Mouse (Mus musculus) MEL (cell line): ENCODE results near the gene Dusp13. TPM values are rescaled to one million over a fixed set of nuclear protein-coding genes. Genes with fewer than 3 reads are reported as not detected.
A peak's percentile ranks its signal among the peaks of the same experiment; 100 is the strongest.

Experiments
- DNase-seq: peaks from one replicate; pipeline ENCODE4 v3.0.0; 2011; ENCODE audit warnings: low read depth, low spot score
- H3K27ac ChIP-seq: 2 replicates; pipeline ENCODE4 v1.5.1; 2012; ENCODE audit warnings: low read depth, mild to moderate bottlenecking, control low read depth, low read length, moderate library complexity; ENCODE audit not compliant: control insufficient read depth
- H3K27me3 ChIP-seq, 2 experiments: fragments of 150-350 bp in 1 of 2; sonication (generic) in 1 of 2; 2 replicates each; pipeline ENCODE4 v1.6.1; 2012; ENCODE audit warnings: low read length in 2 of 2, mild to moderate bottlenecking in 2 of 2, improper control_type of control experiment in 1 of 2, moderate library complexity in 1 of 2; ENCODE audit not compliant: insufficient read depth in 2 of 2, control insufficient read depth in 1 of 2
- H3K36me3 ChIP-seq, 2 experiments: 2 replicates each; pipeline ENCODE4 v1.6.1; 2012 to 2014; ENCODE audit warnings: low read length in 2 of 2, improper control_type of control experiment in 1 of 2, inconsistent platforms in 1 of 2, mild to moderate bottlenecking in 1 of 2; ENCODE audit not compliant: insufficient read depth in 2 of 2, control insufficient read depth in 1 of 2
- H3K4me1 ChIP-seq, 2 experiments: fragments of 150-350 bp in 1 of 2; sonication (generic) in 1 of 2; 2 replicates each; pipeline ENCODE4 v1.6.1; 2012; ENCODE audit warnings: low read length in 2 of 2, improper control_type of control experiment in 1 of 2, mild to moderate bottlenecking in 1 of 2; ENCODE audit not compliant: insufficient read depth in 2 of 2, control insufficient read depth in 1 of 2
- H3K4me3 ChIP-seq, 2 experiments: fragments of 150-350 bp in 1 of 2; sonication (generic) in 1 of 2; 2 replicates each; pipeline ENCODE4 v1.5.1; 2012; ENCODE audit warnings: low read depth in 2 of 2, low read length in 2 of 2, mild to moderate bottlenecking in 2 of 2, moderate library complexity in 2 of 2, control low read depth in 1 of 2, improper control_type of control experiment in 1 of 2; ENCODE audit not compliant: control insufficient read depth in 1 of 2, insufficient read depth in 1 of 2
- H3K79me2 ChIP-seq: 2 replicates; pipeline ENCODE4 v1.6.1; 2012; ENCODE audit warnings: mild to moderate bottlenecking, low read length, moderate library complexity; ENCODE audit not compliant: control insufficient read depth, poor library complexity, insufficient read depth
- H3K9ac ChIP-seq: 2 replicates; pipeline ENCODE4 v1.6.1; 2012; ENCODE audit warnings: low read depth, mild to moderate bottlenecking, control low read depth, low read length, moderate library complexity; ENCODE audit not compliant: control insufficient read depth, poor library complexity, severe bottlenecking
- H3K9me3 ChIP-seq: fragments of 150-350 bp; sonication (generic); replicated peaks from 2 replicates; pipeline ENCODE4 v1.6.1; 2012; ENCODE audit warnings: mild to moderate bottlenecking, low read length, improper control_type of control experiment, moderate library complexity; ENCODE audit not compliant: insufficient read depth
- BHLHE40 ChIP-seq: IDR thresholded peaks from 2 replicates; pipeline ENCODE4 v1.6.1; 2012; ENCODE audit warnings: low read depth, mild to moderate bottlenecking, inconsistent platforms, low read length, improper control_type of control experiment, borderline replicate concordance
- CHD1 ChIP-seq: IDR thresholded peaks from 2 replicates; pipeline ENCODE4 v1.6.1; 2012; ENCODE audit warnings: low read depth, mild to moderate bottlenecking, inconsistent platforms, low read length, improper control_type of control experiment
- E2F4 ChIP-seq: IDR thresholded peaks from 2 replicates; pipeline ENCODE4 v1.6.1; 2011; ENCODE audit warnings: low read depth, low read length, improper control_type of control experiment, borderline replicate concordance
- ELF1 ChIP-seq: IDR thresholded peaks from 2 replicates; pipeline ENCODE4 v1.6.1; 2014; ENCODE audit warnings: low read depth, mild to moderate bottlenecking, inconsistent platforms, low read length, improper control_type of control experiment, moderate library complexity
- EP300 ChIP-seq, 2 experiments: IDR thresholded peaks; 2 replicates each; pipeline ENCODE4 v1.6.1; 2011; ENCODE audit warnings: improper control_type of control experiment in 2 of 2, low read length in 2 of 2, low read depth in 1 of 2, mild to moderate bottlenecking in 1 of 2
- ETS1 ChIP-seq: IDR thresholded peaks from 2 replicates; pipeline ENCODE4 v1.6.1; 2012; ENCODE audit warnings: low read depth, mild to moderate bottlenecking, inconsistent platforms, low read length, improper control_type of control experiment, moderate library complexity
- GABPA ChIP-seq: IDR thresholded peaks from 2 replicates; pipeline ENCODE4 v1.6.1; 2012; ENCODE audit warnings: low read depth, mild to moderate bottlenecking, inconsistent platforms, low read length, improper control_type of control experiment, moderate library complexity
- GATA1 ChIP-seq: IDR thresholded peaks from 2 replicates; pipeline ENCODE4 v1.6.1; 2011; ENCODE audit warnings: low read depth, low read length, improper control_type of control experiment
- HCFC1 ChIP-seq: IDR thresholded peaks from 2 replicates; pipeline ENCODE4 v1.6.1; 2012; ENCODE audit warnings: low read depth, mild to moderate bottlenecking, inconsistent platforms, low read length, improper control_type of control experiment, moderate library complexity
- JUND ChIP-seq: IDR thresholded peaks from 2 replicates; pipeline ENCODE4 v1.6.1; 2011; ENCODE audit warnings: low read depth, mild to moderate bottlenecking, improper control_type of control experiment, low read length
- KAT2A ChIP-seq: conservative IDR thresholded peaks from 2 replicates; pipeline ENCODE4 v1.6.1; 2012; ENCODE audit warnings: low read depth, low read length, improper control_type of control experiment, inconsistent platforms
- MAX ChIP-seq: IDR thresholded peaks from 2 replicates; pipeline ENCODE4 v1.6.1; 2011; ENCODE audit warnings: low read length, improper control_type of control experiment
- MAZ ChIP-seq: IDR thresholded peaks from 2 replicates; pipeline ENCODE4 v1.6.1; 2012; ENCODE audit warnings: low read depth, mild to moderate bottlenecking, inconsistent platforms, low read length, improper control_type of control experiment
- MYB ChIP-seq: IDR thresholded peaks from 2 replicates; pipeline ENCODE4 v1.6.1; 2011; ENCODE audit warnings: mild to moderate bottlenecking, low read depth, low read length, improper control_type of control experiment
- MYC ChIP-seq: IDR thresholded peaks from 2 replicates; pipeline ENCODE4 v1.6.1; 2011; ENCODE audit warnings: low read depth, mild to moderate bottlenecking, low read length, improper control_type of control experiment, moderate library complexity
- NELFE ChIP-seq: IDR thresholded peaks from 2 replicates; pipeline ENCODE4 v1.6.1; 2011; ENCODE audit warnings: low read depth, low read length, improper control_type of control experiment
- POLR2A ChIP-seq, 2 experiments: IDR thresholded peaks; 2 replicates each; pipeline ENCODE4 v1.6.1; 2011 to 2012; ENCODE audit warnings: low read length in 2 of 2, mild to moderate bottlenecking in 2 of 2, control low read depth in 1 of 2, improper control_type of control experiment in 1 of 2, low read depth in 1 of 2, moderate library complexity in 1 of 2; ENCODE audit not compliant: control insufficient read depth in 1 of 2, insufficient read depth in 1 of 2, poor library complexity in 1 of 2
- POLR2AphosphoS2 ChIP-seq: IDR thresholded peaks from 2 replicates; pipeline ENCODE4 v1.6.1; 2011; ENCODE audit warnings: low read length, improper control_type of control experiment
- POLR2AphosphoS5 ChIP-seq: IDR thresholded peaks from 2 replicates; pipeline ENCODE4 v1.6.1; 2012; ENCODE audit warnings: low read depth, borderline replicate concordance, mild to moderate bottlenecking, inconsistent platforms, low read length, moderate library complexity, mixed read lengths
- SIN3A ChIP-seq: IDR thresholded peaks from 2 replicates; pipeline ENCODE4 v1.6.1; 2012; ENCODE audit warnings: low read length, improper control_type of control experiment, inconsistent platforms
- SMC3 ChIP-seq: IDR thresholded peaks from 2 replicates; pipeline ENCODE4 v1.6.1; 2011; ENCODE audit warnings: low read depth, low read length, improper control_type of control experiment
- TAL1 ChIP-seq: IDR thresholded peaks from 2 replicates; pipeline ENCODE4 v1.6.1; 2012; ENCODE audit warnings: mild to moderate bottlenecking, inconsistent platforms, low read length, moderate library complexity, mixed read lengths
- TBP ChIP-seq: IDR thresholded peaks from 2 replicates; pipeline ENCODE4 v1.8.0; 2011; ENCODE audit warnings: low read depth, low read length, improper control_type of control experiment
- TCF12 ChIP-seq: IDR thresholded peaks from 2 replicates; pipeline ENCODE4 v1.6.1; 2014; ENCODE audit warnings: low read depth, mild to moderate bottlenecking, inconsistent platforms, low read length, improper control_type of control experiment, moderate library complexity
- UBTF ChIP-seq: IDR thresholded peaks from 2 replicates; pipeline ENCODE4 v1.6.1; 2012; ENCODE audit warnings: low read depth, mild to moderate bottlenecking, inconsistent platforms, low read length, improper control_type of control experiment, moderate library complexity, borderline replicate concordance; ENCODE audit not compliant: insufficient read depth
- USF1 ChIP-seq: IDR thresholded peaks from 2 replicates; pipeline ENCODE4 v1.6.1; 2014; ENCODE audit warnings: low read depth, mild to moderate bottlenecking, inconsistent platforms, low read length, improper control_type of control experiment, moderate library complexity
- ZC3H11A ChIP-seq: IDR thresholded peaks from 2 replicates; pipeline ENCODE4 v1.6.1; 2012; ENCODE audit warnings: low read depth, mild to moderate bottlenecking, inconsistent platforms, low read length, improper control_type of control experiment
- ZKSCAN1 ChIP-seq: IDR thresholded peaks from 2 replicates; pipeline ENCODE4 v1.6.1; 2012; ENCODE audit warnings: low read depth, mild to moderate bottlenecking, inconsistent platforms, low read length, improper control_type of control experiment, moderate library complexity
- ZMIZ1 ChIP-seq: IDR thresholded peaks from 2 replicates; pipeline ENCODE4 v1.6.1; 2012; ENCODE audit warnings: low read depth, mild to moderate bottlenecking, inconsistent platforms, low read length, improper control_type of control experiment, moderate library complexity
- ZNF384 ChIP-seq: IDR thresholded peaks from 2 replicates; pipeline ENCODE4 v1.6.1; 2012; ENCODE audit warnings: low read depth, mild to moderate bottlenecking, inconsistent platforms, low read length, improper control_type of control experiment
- polyA plus RNA-seq, 2 experiments: library from polyadenylated mRNA; stranded (reverse) in 1 of 2; unstranded in 1 of 2; fragments of >175 nt in 1 of 2; fragments of >200 nt in 1 of 2; gene quantifications; 2 replicates each; pipeline versions ENCODE4 v1.2.1 to v1.2.4; 2012; ENCODE audit warnings: low replicate concordance in 2 of 2, low read depth in 1 of 2; ENCODE audit not compliant: insufficient read length in 2 of 2, insufficient read depth in 1 of 2, missing spikeins in 1 of 2
- total RNA-seq: library from RNA; depleted of rRNA; stranded (reverse); fragments of 300-350 nt; gene quantifications from 2 replicates; pipeline ENCODE4 v1.2.3, GENCODE M21; 2012

Dusp13 gene
- total and polyA plus RNA-seq, 3 experiments: 0.08 TPM; not detected in 2

GRCm38 (mm10) chr14:21752411-21752810 lies 1.4 kb upstream of the Dusp13 start:
- no peaks in the 10 kb centered on the region for H3K9me3 ChIP-seq
- no peak for TF ChIP-seq ZKSCAN1
- TF ChIP-seq ZC3H11A: no peak
- TF ChIP-seq, all 39 proteins: peak for 0
- Histone ChIP-seq H3K4me3 (no peak overlapping the region), H3K79me2 (peaks cover 36% of the 10 kb centered on the region), H3K27ac (no peak overlapping the region), H3K4me1 (peaks cover 21 to 31% of the 10 kb centered on the region in 2 experiments), H3K9ac (no peak overlapping the region), H3K27me3 (no peaks in the 10 kb centered on the region), H3K36me3 (peaks cover 0 to 31% of the 10 kb centered on the region in 2 experiments; a peak in 2 of 4 replicates)
- DNase-seq: no peak

GRCm38 (mm10) chr14:21750008-21750880 lies 737 bp downstream of the Dusp13 start, which contains the start of gene Samd8:
Gene Samd8 (plus strand): TSS chr14:21750531.
- Histone ChIP-seq H3K9me3 (no peaks in the 10 kb centered on the region), H3K27me3 (no peaks in the 10 kb centered on the region), H3K4me1 (peaks cover 8 to 23% of the 10 kb centered on the region in 2 experiments), H3K27ac (peak within 1 kb of the TSS; percentile 37), H3K4me3 (peak within 1 kb of the TSS; percentile 91 to 100), H3K79me2 (peaks cover 30% of the 10 kb centered on the region), H3K9ac (peak within 1 kb of the TSS; percentile 89), H3K36me3 (peaks cover 0 to 20% of the 10 kb centered on the region in 2 experiments; a peak in 2 of 4 replicates)
- DNase-seq: peak; percentile 89
- TF ChIP-seq MYC (no peak), MAZ (peak; percentile 71; the same call in 1 of the 2 replicates), ZNF384 (no peak), POLR2A (IDR thresholded peaks at IDR 0.05; ENCODE audit: control insufficient read depth in 1 of 2, insufficient read depth in 1 of 2, low read depth in 1 of 2, low read length in 2 of 2, poor library complexity in 1 of 2) (peak; percentile 80 to 85), POLR2AphosphoS5 (no peak), KAT2A (no peak; the same call in 1 of the 2 replicates), UBTF (0 out of 2 replicates have a peak, but pooled peaks have one; percentile 41), SIN3A (no peak), ELF1 (peak; percentile 81), NELFE (peak; percentile 78), CHD1 (no peak), TAL1 (no peak), MAX (no peak), ETS1 (peak; percentile 15; the same call in 1 of the 2 replicates), ZC3H11A (no peak), HCFC1 (peak; percentile 79), EP300 (IDR thresholded peaks at IDR 0.05; ENCODE audit: low read depth in 1 of 2, low read length in 2 of 2) (no peak), TCF12 (no peak), POLR2AphosphoS2 (0 out of 2 replicates have a peak, but pooled peaks have one; percentile 73), SMC3 (0 out of 2 replicates have a peak, but pooled peaks have one; percentile 2), ZMIZ1 (peak; percentile 51; the same call in 1 of the 2 replicates), ZKSCAN1 (no peak), USF1 (no peak), MYB (no peak), E2F4 (no peak), TBP (peak; percentile 60; the same call in 1 of the 2 replicates), JUND (no peak), GABPA (no peak), BHLHE40 (no peak), GATA1 (no peak)
